Mouse (Mus musculus): Measurements from ENCODE around the gene Olfr93. TPM values are rescaled to one million over a fixed set of nuclear protein-coding genes. Genes with fewer than 3 reads are reported as not detected.

Olfr93 gene
- polyA plus RNA-seq, 1 experiment from 2014 or later, result not detected

GRCm38 (mm10) chr17:37098178-37098577 is 63.1 kb downstream of the Olfr93 start, which contains the start of gene Olfr91:
Gene Olfr91 (minus strand): TSS chr17:37098278.
- Histone ChIP-seq H3K4me3 (no peak within 1 kb of the TSS), H3K36me3 (ENCODE audit: poor library complexity, severe bottlenecking) (no peaks in the 10 kb centered on the region), H3K27ac (no peak within 1 kb of the TSS), H3K4me1 (no peaks in the 10 kb centered on the region), H3K9me3 (replicated peaks) (no peaks in the 10 kb centered on the region), H3K4me2 (no peak within 1 kb of the TSS), H3K9ac (no peak within 1 kb of the TSS), H3K27me3 (no peaks in the 10 kb centered on the region)
- no peak for ATAC-seq
- 93% methylated on average over 1 of the region's 1 CpGs for WGBS

- Histone ChIP-seq H3K27me3 (no peaks in the 10 kb centered on the region), H3K27ac (no peak overlapping the region), H3K4me3 (no peak overlapping the region), H3K9ac (no peak overlapping the region), H3K4me2 (no peak overlapping the region), H3K4me1 (no peaks in the 10 kb centered on the region), H3K9me3 (replicated peaks) (no peaks in the 10 kb centered on the region), H3K36me3 (ENCODE audit: poor library complexity, severe bottlenecking) (no peaks in the 10 kb centered on the region)
- 78% methylated on average over 5 of the region's 5 CpGs for WGBS
- no peak for ATAC-seq
Measured at GRCm38 (mm10) chr17:37093289-37093688, 68.0 kb downstream of the Olfr93 start.

- no peak overlapping the region for H3K27ac ChIP-seq
- no peaks in the 10 kb centered on the region for H3K27me3 ChIP-seq
- no peaks in the 10 kb centered on the region for H3K36me3 ChIP-seq (ENCODE audit: poor library complexity, severe bottlenecking)
- 82% methylated on average over 1 of the region's 1 CpGs for WGBS
- H3K4me2 ChIP-seq, result no peak overlapping the region
- H3K4me3 ChIP-seq, result no peak overlapping the region
- H3K9ac ChIP-seq, result no peak overlapping the region
- ATAC-seq, result no peak
- H3K9me3 ChIP-seq (replicated peaks), result no peaks in the 10 kb centered on the region
- H3K4me1 ChIP-seq, result no peaks in the 10 kb centered on the region
Measured at GRCm38 (mm10) chr17:37092198-37092597, 69.1 kb downstream of the Olfr93 start.

Other genes starting within 250 kb of the Olfr93 start
- gene Rnf39, start 218.6 kb downstream of the Olfr93 start, polyA plus RNA-seq (2015; fragmentation: Nextera tagmentation; extraction: Ambion mirVana), result 0.21 and 0.83 TPM in 2 replicates
- 161 and 162 TPM in 2 replicates for gene Ppp1r11, start 209.8 kb downstream of the Olfr93 start, polyA plus RNA-seq (2015; fragmentation: Nextera tagmentation; extraction: Ambion mirVana)
- gene Znrd1, start 202.9 kb downstream of the Olfr93 start, polyA plus RNA-seq (2015; fragmentation: Nextera tagmentation; extraction: Ambion mirVana), result 92.3 and 95.3 TPM in 2 replicates
- 6.0 and 6.9 TPM in 2 replicates for gene Znrd1as, start 202.9 kb downstream of the Olfr93 start, polyA plus RNA-seq (2015; fragmentation: Nextera tagmentation; extraction: Ambion mirVana)
- gene 2410137M14Rik, start 180.3 kb downstream of the Olfr93 start, polyA plus RNA-seq (2015; fragmentation: Nextera tagmentation; extraction: Ambion mirVana), result 0.48 TPM in 1 of 2 replicates, not detected in the other
- gene H2-M5, start 172.0 kb downstream of the Olfr93 start, polyA plus RNA-seq (2015; fragmentation: Nextera tagmentation; extraction: Ambion mirVana), result 1.6 and 1.7 TPM in 2 replicates
- gene Zfp57, start 160.3 kb downstream of the Olfr93 start, polyA plus RNA-seq (2015; fragmentation: Nextera tagmentation; extraction: Ambion mirVana), result 215 and 228 TPM in 2 replicates
- gene Mog, start 138.1 kb downstream of the Olfr93 start, polyA plus RNA-seq (2015; fragmentation: Nextera tagmentation; extraction: Ambion mirVana), result 1.1 and 1.5 TPM in 2 replicates
- gene Gabbr1, start 115.5 kb downstream of the Olfr93 start, polyA plus RNA-seq (2015; fragmentation: Nextera tagmentation; extraction: Ambion mirVana), result 30.1 and 35.2 TPM in 2 replicates
- 0.09 and 0.10 TPM in 2 replicates for gene Olfr90, start 73.0 kb downstream of the Olfr93 start, polyA plus RNA-seq (2015; fragmentation: Nextera tagmentation; extraction: Ambion mirVana)
- gene Olfr91, start 63.2 kb downstream of the Olfr93 start, polyA plus RNA-seq (2015; fragmentation: Nextera tagmentation; extraction: Ambion mirVana), result not detected in 2 replicates
- not detected in 2 replicates for gene Olfr92, start 41.4 kb downstream of the Olfr93 start, polyA plus RNA-seq (2015; fragmentation: Nextera tagmentation; extraction: Ambion mirVana)
- gene Ubd, start 32.4 kb upstream of the Olfr93 start, polyA plus RNA-seq (2015; fragmentation: Nextera tagmentation; extraction: Ambion mirVana), result not detected in 2 replicates
- not detected in 2 replicates for gene Olfr94, start 39.5 kb upstream of the Olfr93 start, polyA plus RNA-seq (2015; fragmentation: Nextera tagmentation; extraction: Ambion mirVana)
- not detected in 2 replicates for gene Olfr95, start 51.6 kb upstream of the Olfr93 start, polyA plus RNA-seq (2015; fragmentation: Nextera tagmentation; extraction: Ambion mirVana)
- not detected in 2 replicates for gene Olfr96, start 58.7 kb upstream of the Olfr93 start, polyA plus RNA-seq (2015; fragmentation: Nextera tagmentation; extraction: Ambion mirVana)
- gene Olfr97, start 75.8 kb upstream of the Olfr93 start, polyA plus RNA-seq (2015; fragmentation: Nextera tagmentation; extraction: Ambion mirVana), result not detected in 2 replicates
- not detected in 2 replicates for gene Olfr98, start 102.3 kb upstream of the Olfr93 start, polyA plus RNA-seq (2015; fragmentation: Nextera tagmentation; extraction: Ambion mirVana)
- gene H2-M3, start 108.7 kb upstream of the Olfr93 start, polyA plus RNA-seq (2015; fragmentation: Nextera tagmentation; extraction: Ambion mirVana), result 0.61 and 1.6 TPM in 2 replicates
- gene Olfr99, start 122.0 kb upstream of the Olfr93 start, polyA plus RNA-seq (2015; fragmentation: Nextera tagmentation; extraction: Ambion mirVana), result not detected in 2 replicates
- gene Olfr101, start 142.8 kb upstream of the Olfr93 start, polyA plus RNA-seq (2015; fragmentation: Nextera tagmentation; extraction: Ambion mirVana), result not detected in 2 replicates
- gene Olfr102, start 155.6 kb upstream of the Olfr93 start, polyA plus RNA-seq (2015; fragmentation: Nextera tagmentation; extraction: Ambion mirVana), result not detected in 2 replicates
- gene Olfr103, start 178.2 kb upstream of the Olfr93 start, polyA plus RNA-seq (2015; fragmentation: Nextera tagmentation; extraction: Ambion mirVana), result not detected in 2 replicates
- gene Olfr104-ps, start 198.1 kb upstream of the Olfr93 start, polyA plus RNA-seq (2015; fragmentation: Nextera tagmentation; extraction: Ambion mirVana), result not detected in 2 replicates
- gene Olfr105-ps, start 217.5 kb upstream of the Olfr93 start, polyA plus RNA-seq (2015; fragmentation: Nextera tagmentation; extraction: Ambion mirVana), result not detected in 2 replicates
- not detected in 2 replicates for gene Olfr106-ps, start 228.9 kb upstream of the Olfr93 start, polyA plus RNA-seq (2015; fragmentation: Nextera tagmentation; extraction: Ambion mirVana)
- gene Olfr107, start 237.7 kb upstream of the Olfr93 start, polyA plus RNA-seq (2015; fragmentation: Nextera tagmentation; extraction: Ambion mirVana), result not detected in 2 replicates

Data from forebrain, embryonic 13.5 days (tissue).